ENCODE assay signal across 15 mouse cellular contexts in the genomic region with DNA sequence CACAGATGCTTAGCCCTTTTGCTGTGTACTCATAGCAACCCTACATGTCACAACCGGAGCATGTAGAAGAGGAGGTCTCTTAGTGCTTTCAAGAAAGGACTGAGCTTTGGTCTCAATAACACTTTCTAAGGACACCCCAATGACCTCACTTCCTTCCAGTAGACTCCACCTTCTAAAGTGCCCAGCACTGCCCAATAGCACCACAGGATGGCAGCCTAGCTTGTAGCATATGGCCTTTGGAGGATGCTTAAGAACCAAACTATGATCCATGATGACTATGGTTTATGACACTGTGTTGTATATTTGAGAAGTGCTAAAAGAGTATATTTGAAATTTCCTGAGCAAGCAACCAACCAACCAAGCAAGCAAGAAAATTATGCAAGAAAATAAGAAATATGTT.
DNase-seq lines count a peak whose midpoint lies in the region; ATAC-seq and TF ChIP-seq lines count a peak whose summit lies in the region.
"Had no signal": no experiment of that assay in that cellular context is flagged by ENCODE, and none has a peak within 500 bp of the region (broad histone marks: within the 10 kb centered on the region; RNA-seq: fewer than 3 reads in every experiment).

No protein-coding gene starts in this region.

- no peak for TF ChIP-seq POLR2A in brain, embryonic 14.5 days (IDR thresholded peaks at IDR 0.05; ENCODE audit: borderline replicate concordance, extremely low read depth, insufficient read depth, insufficient read length, poor library complexity, severe bottlenecking)

- no peak overlapping the region for H3K4me3 ChIP-seq in layer of hippocampus, adult 2 months
- H3K4me3 ChIP-seq in G1E (ENCODE audit: low read depth, low read length) = no peak overlapping the region
- H3K4me3 ChIP-seq: hindbrain, embryonic 13.5 days; kidney, embryonic 15.5 days; limb, embryonic 13.5 days; megakaryocyte, embryonic 14.5 days; myocyte had no signal

- H3K9me3 ChIP-seq in G1E (replicated peaks) = no peaks in the 10 kb centered on the region
- H3K9me3 ChIP-seq: hindbrain, embryonic 13.5 days; kidney, embryonic 15.5 days; limb, embryonic 13.5 days; megakaryocyte, embryonic 14.5 days had no signal

- H3K27me3 ChIP-seq in G1E (ENCODE audit: insufficient read depth, low read length) = no peaks in the 10 kb centered on the region; the same call in 1 of the 2 replicates
- H3K27me3 ChIP-seq: hindbrain, embryonic 13.5 days; kidney, embryonic 15.5 days; limb, embryonic 13.5 days; megakaryocyte, embryonic 14.5 days had no signal

- no peak overlapping the region for H3K27ac ChIP-seq in layer of hippocampus, adult 2 months
- H3K27ac ChIP-seq: hindbrain, embryonic 13.5 days; kidney, embryonic 15.5 days; limb, embryonic 13.5 days had no signal

- TF ChIP-seq CTCF in layer of hippocampus, adult 2 months (conservative IDR thresholded peaks at IDR 0.05) = peak; percentile 32
- TF ChIP-seq CTCF in G1E (IDR thresholded peaks at IDR 0.05; ENCODE audit: low read depth, low read length) = peak; percentile 28; the same call in 1 of the 2 replicates
- peak; percentile 24; the same call in 1 of the 2 replicates for TF ChIP-seq CTCF in brain, embryonic 14.5 days (IDR thresholded peaks at IDR 0.05; ENCODE audit: borderline replicate concordance, extremely low read depth, insufficient read depth, insufficient read length)

- peaks cover 30% of the 10 kb centered on the region for H3K4me1 ChIP-seq in G1E (ENCODE audit: insufficient read depth, low read depth, low read length)
- H3K4me1 ChIP-seq: kidney, embryonic 15.5 days had no signal

- no peaks in the 10 kb centered on the region for H3K36me3 ChIP-seq in G1E (replicated peaks)
- H3K36me3 ChIP-seq: hindbrain, embryonic 13.5 days; kidney, embryonic 15.5 days; limb, embryonic 13.5 days had no signal

- peak; percentile 45; the same call in 1 of the 2 replicates for ATAC-seq in G1E (ENCODE audit: extremely low read depth, insufficient number of reproducible peaks, low FRiP score, poor library complexity, severe bottlenecking)
- ATAC-seq in megakaryocyte-erythroid progenitor cell, adult 5-6 weeks (replicated peaks; ENCODE audit: low FRiP score, low TSS enrichment, poor library complexity, severe bottlenecking) = peak; percentile 94
- no peak for ATAC-seq in frontal cortex, adult (ENCODE audit: low TSS enrichment)

- no peak for DNase-seq in layer of hippocampus, adult 2 months (ENCODE audit: low spot score in 2 of 2)
- DNase-seq in layer of hippocampus, postnatal 14 days (ENCODE audit: low spot score in 2 of 2) = no peak
- DNase-seq in G1E (ENCODE audit: low spot score) = no peak
- no peak for DNase-seq in brain, embryonic 14.5 days (ENCODE audit: low read depth)
- no peak for DNase-seq in urinary bladder, adult 18-20 months (ENCODE audit: low spot score in 2 of 2)
- DNase-seq in adrenal gland, postnatal 25 days = no peak
- DNase-seq: cerebellum, adult 18-20 months; spleen, adult 18-20 months had no signal
